24 mouse cellular contexts compared by ENCODE assay signal in the genomic region with DNA sequence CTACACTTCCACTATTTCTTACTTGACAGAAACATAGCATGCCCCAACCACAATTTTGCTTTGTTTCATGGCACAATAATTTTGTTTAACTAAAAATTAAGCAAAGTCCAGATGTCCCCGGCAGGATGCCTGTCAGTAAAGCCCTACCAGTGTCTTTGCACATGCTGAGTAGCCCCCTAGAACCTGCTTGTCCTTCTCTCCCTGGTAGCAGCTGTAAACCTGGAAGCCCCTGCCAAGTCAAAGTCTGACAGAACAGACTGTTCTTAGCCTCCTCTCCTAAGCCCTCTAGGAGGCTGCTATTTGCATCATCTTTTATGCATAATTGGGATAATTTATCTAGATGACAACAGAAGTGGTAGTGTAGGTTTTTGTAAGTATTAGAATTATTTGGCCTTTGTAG.
DNase-seq lines count a peak whose midpoint lies in the region; ATAC-seq and TF ChIP-seq lines count a peak whose summit lies in the region.
"Had no signal": no experiment of that assay in that cellular context is flagged by ENCODE, and none has a peak within 500 bp of the region (broad histone marks: within the 10 kb centered on the region; RNA-seq: fewer than 3 reads in every experiment).

No protein-coding gene starts in this region.

- H3K4me3 ChIP-seq in forebrain, embryonic 16.5 days (replicated peaks; ENCODE audit: low read length), result no peak overlapping the region
- no peak overlapping the region for H3K4me3 ChIP-seq in forebrain, embryonic 13.5 days
- no peak overlapping the region for H3K4me3 ChIP-seq in hindbrain, embryonic 16.5 days (ENCODE audit: low read length)
- no peak overlapping the region for H3K4me3 ChIP-seq in hindbrain, embryonic 12.5 days
- no peak overlapping the region for H3K4me3 ChIP-seq in midbrain, postnatal 0 days (ENCODE audit: low read depth, low read length)
- H3K4me3 ChIP-seq in midbrain, embryonic 10.5 days, result no peak overlapping the region
- H3K4me3 ChIP-seq: forebrain, embryonic 10.5 days; gastrocnemius, adult 2 months; heart, embryonic 12.5 days; heart, embryonic 15.5 days had no signal

- no peaks in the 10 kb centered on the region for H3K36me3 ChIP-seq in forebrain, embryonic 16.5 days (ENCODE audit: control insufficient read depth, insufficient read depth)
- H3K36me3 ChIP-seq in forebrain, embryonic 13.5 days (ENCODE audit: poor library complexity, severe bottlenecking), result no peaks in the 10 kb centered on the region
- no peaks in the 10 kb centered on the region for H3K36me3 ChIP-seq in hindbrain, embryonic 16.5 days (ENCODE audit: control insufficient read depth, insufficient read depth, low read length)
- no peaks in the 10 kb centered on the region for H3K36me3 ChIP-seq in hindbrain, embryonic 12.5 days
- no peaks in the 10 kb centered on the region for H3K36me3 ChIP-seq in midbrain, postnatal 0 days (ENCODE audit: insufficient read depth, low read length)
- no peaks in the 10 kb centered on the region for H3K36me3 ChIP-seq in midbrain, embryonic 10.5 days
- H3K36me3 ChIP-seq: forebrain, embryonic 10.5 days; heart, embryonic 12.5 days; heart, embryonic 15.5 days had no signal

- H3K27me3 ChIP-seq in forebrain, embryonic 16.5 days (replicated peaks; ENCODE audit: control insufficient read depth, insufficient read depth, low read length), result no peaks in the 10 kb centered on the region
- no peaks in the 10 kb centered on the region for H3K27me3 ChIP-seq in forebrain, embryonic 13.5 days
- H3K27me3 ChIP-seq in hindbrain, embryonic 16.5 days (replicated peaks; ENCODE audit: control insufficient read depth, insufficient read depth, low read length), result no peaks in the 10 kb centered on the region
- H3K27me3 ChIP-seq in hindbrain, embryonic 12.5 days, result no peaks in the 10 kb centered on the region
- no peaks in the 10 kb centered on the region for H3K27me3 ChIP-seq in midbrain, postnatal 0 days (ENCODE audit: insufficient read depth, low read length)
- H3K27me3 ChIP-seq in midbrain, embryonic 10.5 days (ENCODE audit: low read depth, poor library complexity, severe bottlenecking), result no peaks in the 10 kb centered on the region
- H3K27me3 ChIP-seq: heart, embryonic 12.5 days; heart, embryonic 15.5 days; Patski had no signal

- no peaks in the 10 kb centered on the region for H3K4me1 ChIP-seq in forebrain, embryonic 16.5 days (replicated peaks; ENCODE audit: control insufficient read depth, insufficient read depth, low read length)
- H3K4me1 ChIP-seq in forebrain, embryonic 13.5 days, result no peaks in the 10 kb centered on the region
- H3K4me1 ChIP-seq in hindbrain, embryonic 16.5 days (ENCODE audit: control insufficient read depth, insufficient read depth, low read depth, low read length), result no peaks in the 10 kb centered on the region; the same call in 1 of the 2 replicates
- H3K4me1 ChIP-seq in hindbrain, embryonic 12.5 days, result no peaks in the 10 kb centered on the region
- H3K4me1 ChIP-seq in midbrain, postnatal 0 days (ENCODE audit: insufficient read depth, low read length), result no peaks in the 10 kb centered on the region
- H3K4me1 ChIP-seq in midbrain, embryonic 10.5 days, result no peaks in the 10 kb centered on the region
- H3K4me1 ChIP-seq: forebrain, embryonic 10.5 days; heart, embryonic 12.5 days; heart, embryonic 15.5 days had no signal

- no peak overlapping the region for H3K4me2 ChIP-seq in forebrain, embryonic 16.5 days (ENCODE audit: low read length)
- no peak overlapping the region for H3K4me2 ChIP-seq in forebrain, embryonic 13.5 days
- H3K4me2 ChIP-seq in hindbrain, embryonic 16.5 days (ENCODE audit: low read length), result no peak overlapping the region
- no peak overlapping the region for H3K4me2 ChIP-seq in hindbrain, embryonic 12.5 days (replicated peaks)
- no peak overlapping the region for H3K4me2 ChIP-seq in midbrain, postnatal 0 days (ENCODE audit: low read depth, low read length, poor library complexity, severe bottlenecking)
- H3K4me2 ChIP-seq: heart, embryonic 12.5 days; heart, embryonic 15.5 days had no signal

- peak; percentile 44 to 58 for DNase-seq in cerebellum, postnatal 10 days
- DNase-seq in cerebellum, postnatal 36 days, result no peak
- DNase-seq in midbrain, postnatal 0 days (ENCODE audit: low spot score), result peak; percentile 58
- DNase-seq in midbrain, embryonic 10.5 days (ENCODE audit: low spot score), result no peak
- DNase-seq: adrenal gland, postnatal 10 days; adrenal gland, postnatal 36 days; cerebellum, adult 11-12 months; cerebellum, adult 8-10 months; forebrain, postnatal 0 days; gastrocnemius, adult 2 months; gastrocnemius, postnatal 25 days; heart, adult 18-20 months; heart, postnatal 10 days; heart, postnatal 36 days; kidney, adult 2 months had no signal

- WGBS in forebrain, embryonic 16.5 days, result 60% methylated on average over 1 of the region's 1 CpGs
- WGBS in forebrain, embryonic 13.5 days, result 78% methylated on average over 1 of the region's 1 CpGs
- WGBS in hindbrain, embryonic 16.5 days, result 68% methylated on average over 1 of the region's 1 CpGs
- WGBS in hindbrain, embryonic 12.5 days, result 79% methylated on average over 1 of the region's 1 CpGs
- WGBS in midbrain, postnatal 0 days, result 69% methylated on average over 1 of the region's 1 CpGs
- 65% methylated on average over 1 of the region's 1 CpGs for WGBS in midbrain, embryonic 10.5 days

- no peak overlapping the region for H3K27ac ChIP-seq in forebrain, embryonic 16.5 days (ENCODE audit: low read length)
- H3K27ac ChIP-seq in forebrain, embryonic 13.5 days, result no peak overlapping the region
- H3K27ac ChIP-seq in hindbrain, embryonic 16.5 days (ENCODE audit: low read depth, low read length), result no peak overlapping the region
- no peak overlapping the region for H3K27ac ChIP-seq in hindbrain, embryonic 12.5 days
- no peak overlapping the region for H3K27ac ChIP-seq in midbrain, postnatal 0 days (ENCODE audit: low read depth, low read length)
- no peak overlapping the region for H3K27ac ChIP-seq in midbrain, embryonic 10.5 days (replicated peaks)
- H3K27ac ChIP-seq: forebrain, embryonic 10.5 days; gastrocnemius, adult 2 months; heart, embryonic 15.5 days had no signal

- no peak for TF ChIP-seq CTCF in midbrain, postnatal 0 days (IDR thresholded peaks at IDR 0.05)

- H3K9me3 ChIP-seq in forebrain, embryonic 16.5 days (ENCODE audit: control insufficient read depth, low read length), result no peaks in the 10 kb centered on the region
- no peaks in the 10 kb centered on the region for H3K9me3 ChIP-seq in forebrain, embryonic 13.5 days (replicated peaks)
- no peaks in the 10 kb centered on the region for H3K9me3 ChIP-seq in hindbrain, embryonic 16.5 days (ENCODE audit: control insufficient read depth, low read length)
- H3K9me3 ChIP-seq in hindbrain, embryonic 12.5 days (replicated peaks), result no peaks in the 10 kb centered on the region
- H3K9me3 ChIP-seq in midbrain, postnatal 0 days (ENCODE audit: low read length), result no peaks in the 10 kb centered on the region
- H3K9me3 ChIP-seq in midbrain, embryonic 10.5 days (replicated peaks), result no peaks in the 10 kb centered on the region
- H3K9me3 ChIP-seq: forebrain, embryonic 10.5 days; heart, embryonic 12.5 days; heart, embryonic 15.5 days had no signal

- H3K9ac ChIP-seq in forebrain, embryonic 16.5 days (replicated peaks; ENCODE audit: low read depth, low read length), result no peak overlapping the region
- no peak overlapping the region for H3K9ac ChIP-seq in forebrain, embryonic 13.5 days
- no peak overlapping the region for H3K9ac ChIP-seq in hindbrain, embryonic 16.5 days (ENCODE audit: low read depth, low read length)
- no peak overlapping the region for H3K9ac ChIP-seq in hindbrain, embryonic 12.5 days
- H3K9ac ChIP-seq in midbrain, postnatal 0 days (replicated peaks; ENCODE audit: low read length, poor library complexity, severe bottlenecking), result no peak overlapping the region
- H3K9ac ChIP-seq: forebrain, postnatal 0 days; heart, embryonic 12.5 days; heart, embryonic 15.5 days had no signal

- peak; percentile 59; the same call in 1 of the 2 replicates for ATAC-seq in forebrain, embryonic 16.5 days
- no peak for ATAC-seq in forebrain, embryonic 13.5 days
- peak; percentile 89 for ATAC-seq in hindbrain, embryonic 16.5 days
- ATAC-seq in hindbrain, embryonic 12.5 days (ENCODE audit: low FRiP score), result no peak
- no peak for ATAC-seq in midbrain, postnatal 0 days (ENCODE audit: low FRiP score)
- ATAC-seq: forebrain, postnatal 0 days; intestine, postnatal 0 days; Patski had no signal

Comparison
In these comparisons a context has a peak if more than half of its experiments do, and no peak if none do; other contexts are left out.
1. DNase-seq: peak in cerebellum, postnatal 10 days (2 of 2) and midbrain, postnatal 0 days (single experiment); none in cerebellum, postnatal 36 days (0 of 2) and midbrain, embryonic 10.5 days (single experiment).
2. ATAC-seq: peak in forebrain, embryonic 16.5 days (single experiment) and hindbrain, embryonic 16.5 days (single experiment); none in forebrain, embryonic 13.5 days (single experiment), hindbrain, embryonic 12.5 days (single experiment) and midbrain, postnatal 0 days (single experiment).